Mouse (Mus musculus) olfactory bulb, adult 2 months (tissue): ENCODE measurements around the gene Myo9b.

ENCODE experiments used
- CTCF ChIP-seq: fragments of 200-500 bp; IDR thresholded peaks from 2 replicates; pipeline ENCODE4 v1.5.1; 2012; ENCODE audit warnings: low read depth, mild to moderate bottlenecking, low read length, moderate library complexity; ENCODE audit not compliant: insufficient read depth
- POLR2A ChIP-seq: fragments of 200-500 bp; IDR thresholded peaks from 2 replicates; pipeline ENCODE4 v1.6.1; 2012; ENCODE audit warnings: mild to moderate bottlenecking, low read depth, low read length, moderate library complexity; ENCODE audit not compliant: insufficient read depth

DNA sequence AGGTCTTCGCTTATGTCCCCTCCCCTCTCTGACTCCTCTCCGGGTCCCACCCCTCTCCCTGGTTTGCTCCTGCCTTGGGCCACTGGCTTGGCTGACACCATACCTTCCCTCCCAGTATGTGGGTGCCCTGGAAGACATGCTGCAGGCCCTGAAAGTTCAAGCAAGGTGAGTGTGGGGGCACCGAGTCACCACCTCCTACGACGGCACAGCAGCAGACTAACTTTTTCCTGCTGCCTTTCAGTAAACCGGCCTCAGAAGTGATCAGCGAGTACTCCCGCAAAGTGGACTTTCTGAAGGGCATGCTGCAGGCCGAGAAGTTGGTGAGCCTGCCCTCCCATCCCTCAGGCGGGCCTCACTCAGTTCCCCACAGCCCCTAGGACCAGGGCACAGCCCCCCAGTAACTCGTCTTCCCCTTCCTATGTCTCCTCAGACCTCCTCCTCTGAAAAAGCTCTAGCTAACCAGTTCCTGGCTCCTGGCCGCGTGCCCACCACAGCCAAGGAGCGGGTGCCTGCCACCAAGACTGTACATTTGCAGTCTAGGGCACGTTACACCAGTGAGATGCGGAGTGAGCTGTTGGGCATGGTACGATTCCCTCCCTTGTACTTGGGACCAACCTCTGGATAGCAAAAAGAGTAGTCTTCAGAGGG lies 95.1 kb downstream of the Myo9b start:
- TF ChIP-seq CTCF (no peak), POLR2A (no peak)
